Comparison of ENCODE assay signal across 10 mouse cellular contexts in the genomic region with DNA sequence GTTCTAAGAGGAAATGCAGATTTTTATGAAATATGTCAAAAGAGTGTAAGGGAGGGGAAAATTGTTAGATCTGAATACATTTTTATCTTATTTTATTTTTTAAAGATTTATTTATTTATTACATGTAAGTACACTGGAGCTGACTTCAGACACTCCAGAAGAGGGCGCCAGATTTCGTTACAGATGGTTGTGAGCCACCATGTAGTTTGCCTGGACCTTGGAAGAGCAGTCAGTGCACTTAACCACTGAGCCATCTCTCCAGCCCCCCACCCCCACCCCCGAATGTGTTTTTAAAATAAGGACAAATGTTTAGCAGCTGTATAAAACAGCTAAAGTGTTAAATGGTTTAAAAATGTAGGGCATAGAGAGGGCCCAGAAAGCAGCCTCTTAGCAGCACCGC. TPM values are rescaled to one million over a fixed set of nuclear protein-coding genes. Genes with fewer than 3 reads are reported as not detected.
DNase-seq lines count a peak whose midpoint lies in the region; ATAC-seq lines count a peak whose summit lies in the region.
"Had no signal": no experiment of that assay in that cellular context is flagged by ENCODE, and none has a peak within 500 bp of the region (broad histone marks: within the 10 kb centered on the region; RNA-seq: fewer than 3 reads in every experiment).

No protein-coding gene starts in this region.

- no peak for ATAC-seq in frontal cortex, adult (ENCODE audit: low TSS enrichment)

- no peaks in the 10 kb centered on the region for H3K36me3 ChIP-seq in embryonic facial prominence, embryonic 10.5 days (replicated peaks)
- H3K36me3 ChIP-seq: heart, embryonic 13.5 days; midbrain, embryonic 12.5 days had no signal

- 27% methylated on average over 4 of the region's 4 CpGs for WGBS in embryonic facial prominence, embryonic 10.5 days

- no peaks in the 10 kb centered on the region for H3K4me1 ChIP-seq in embryonic facial prominence, embryonic 10.5 days
- H3K4me1 ChIP-seq: midbrain, embryonic 12.5 days had no signal

- no peak overlapping the region for H3K4me3 ChIP-seq in embryonic facial prominence, embryonic 10.5 days
- H3K4me3 ChIP-seq: heart, embryonic 13.5 days; midbrain, embryonic 12.5 days had no signal

- H3K27ac ChIP-seq in embryonic facial prominence, embryonic 10.5 days (replicated peaks), result no peak overlapping the region
- H3K27ac ChIP-seq: heart, embryonic 13.5 days; midbrain, embryonic 12.5 days had no signal

- no peaks in the 10 kb centered on the region for H3K9me3 ChIP-seq in embryonic facial prominence, embryonic 10.5 days
- H3K9me3 ChIP-seq: heart, embryonic 13.5 days; midbrain, embryonic 12.5 days had no signal

- peaks cover 16% of the 10 kb centered on the region for H3K27me3 ChIP-seq in embryonic facial prominence, embryonic 10.5 days (replicated peaks; ENCODE audit: low read depth, poor library complexity, severe bottlenecking)

- peak; percentile 17 to 62 for DNase-seq in frontal cortex, postnatal 36 days (ENCODE audit: low spot score in 2 of 2)
- DNase-seq in 3134 (ENCODE audit: extremely low read depth, insufficient read length, low spot score), result peak; percentile 15
- DNase-seq in T-cell, adult 2 months (ENCODE audit: low spot score), result peak; percentile 60
- DNase-seq in embryonic facial prominence, embryonic 10.5 days (ENCODE audit: low spot score), result peak; percentile 40
- peak; percentile 73 to 85 for DNase-seq in kidney, postnatal 25 days
- peak; percentile 88 for DNase-seq in lung, postnatal 36 days
- DNase-seq in Muller cell, postnatal 12 days (ENCODE audit: inconsistent ontology term), result no peak

RNA-seq across cellular contexts. Expression of gene Zbtb24, which starts 15.6 kb away (rescaled TPM):
- 18.1 and 18.5 TPM in 2 replicates for polyA plus RNA-seq in embryonic facial prominence, embryonic 10.5 days (2016; fragmentation: Nextera tagmentation; extraction: Ambion mirVana)

RNA-seq across cellular contexts. Expression of gene Mical1, which starts 41.5 kb away (rescaled TPM):
- 44.5 and 48.0 TPM in 2 replicates for polyA plus RNA-seq in embryonic facial prominence, embryonic 10.5 days (2016; fragmentation: Nextera tagmentation; extraction: Ambion mirVana)

RNA-seq across cellular contexts. Expression of gene Smpd2, which starts 55.5 kb away (rescaled TPM):
- 61.2 and 65.7 TPM in 2 replicates for polyA plus RNA-seq in embryonic facial prominence, embryonic 10.5 days (2016; fragmentation: Nextera tagmentation; extraction: Ambion mirVana)

RNA-seq across cellular contexts. Expression of gene Ppil6, which starts 55.6 kb away (rescaled TPM):
- polyA plus RNA-seq in embryonic facial prominence, embryonic 10.5 days (2016; fragmentation: Nextera tagmentation; extraction: Ambion mirVana), result 0.80 and 0.93 TPM in 2 replicates
